Mouse (Mus musculus) myocyte (in vitro differentiated cells): ENCODE measurements around the gene Ap4s1.

Source experiments
- CEBPB ChIP-seq: IDR thresholded peaks from 2 replicates; pipeline ENCODE4 v1.6.1; 2011; ENCODE audit warnings: mild to moderate bottlenecking, moderate library complexity; ENCODE audit not compliant: poor library complexity, insufficient read depth, severe bottlenecking
- E2F4 ChIP-seq: IDR thresholded peaks from one replicate; pipeline ENCODE4 v1.6.1; 2011; ENCODE audit warnings: mild to moderate bottlenecking, control low read depth, moderate library complexity; ENCODE audit not compliant: insufficient read depth
- MAX ChIP-seq: IDR thresholded peaks from one replicate; pipeline ENCODE4 v1.6.1; 2011; ENCODE audit warnings: low read depth, mild to moderate bottlenecking, control low read depth
- POLR2A ChIP-seq: IDR thresholded peaks from one replicate; pipeline ENCODE4 v1.6.1; 2011; ENCODE audit warnings: low read depth, mild to moderate bottlenecking, control low read depth, moderate library complexity; ENCODE audit not compliant: insufficient read length

DNA sequence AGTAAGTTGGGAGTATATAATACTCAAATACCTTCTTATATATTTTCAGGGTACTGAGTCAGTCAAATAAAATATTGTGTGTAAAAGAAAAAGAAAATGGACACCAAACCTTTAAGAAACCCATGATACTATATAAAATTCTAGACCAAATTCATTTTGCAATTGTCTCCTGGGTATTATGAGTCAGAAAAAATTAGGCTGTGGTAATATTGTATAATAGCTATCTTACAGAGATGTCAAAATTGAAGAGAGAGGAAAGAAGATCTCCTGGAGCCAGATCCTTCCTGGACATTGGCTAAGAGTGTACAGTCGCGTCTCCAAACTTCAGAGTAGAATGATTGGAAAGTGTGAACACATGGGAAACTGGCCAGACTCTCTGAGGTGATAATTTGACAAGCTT lies 5.3 kb downstream of the Ap4s1 start:
- TF ChIP-seq POLR2A = no peak
- no peak; the same call in 1 of the 2 replicates for TF ChIP-seq CEBPB
- TF ChIP-seq MAX = no peak
- TF ChIP-seq E2F4 = no peak
